ENCODE assay signal across 9 mouse cellular contexts in genomic region chrX:38711442-38712258, GRCm38 (mm10).
DNase-seq lines count a peak whose midpoint lies in the region; ATAC-seq and TF ChIP-seq lines count a peak whose summit lies in the region.
"Had no signal": no experiment of that assay in that cellular context is flagged by ENCODE, and none has a peak within 500 bp of the region (broad histone marks: within the 10 kb centered on the region; RNA-seq: fewer than 3 reads in every experiment).

No protein-coding gene starts in this region.

- WGBS in kidney, adult 2 months = 34% methylated on average over 5 of the region's 5 CpGs
- WGBS in intestine, embryonic 16.5 days = 46% methylated on average over 5 of the region's 5 CpGs
- 66% methylated on average over 5 of the region's 5 CpGs for WGBS in hindbrain, postnatal 0 days

- no peak for TF ChIP-seq CTCF in kidney, adult 2 months (conservative IDR thresholded peaks at IDR 0.05; ENCODE audit: insufficient read depth, insufficient read length, low read depth, low read length)
- TF ChIP-seq CTCF in hindbrain, postnatal 0 days (IDR thresholded peaks at IDR 0.05; ENCODE audit: low read depth) = no peak

- H3K4me2 ChIP-seq in intestine, embryonic 16.5 days (ENCODE audit: low read depth, low read length) = no peak overlapping the region
- H3K4me2 ChIP-seq in hindbrain, postnatal 0 days (ENCODE audit: low read depth, low read length) = no peak overlapping the region

- no peaks in the 10 kb centered on the region for H3K36me3 ChIP-seq in kidney, adult 2 months (ENCODE audit: control insufficient read depth, insufficient read depth, low read length)
- H3K36me3 ChIP-seq in intestine, embryonic 16.5 days (ENCODE audit: control insufficient read depth, insufficient read depth, low read length) = no peaks in the 10 kb centered on the region
- H3K36me3 ChIP-seq in hindbrain, postnatal 0 days (ENCODE audit: insufficient read depth, low read length) = no peaks in the 10 kb centered on the region

- TF ChIP-seq POLR2A in kidney, adult 2 months (IDR thresholded peaks at IDR 0.05; ENCODE audit: low read depth, low read length) = no peak

- no peak overlapping the region for H3K9ac ChIP-seq in intestine, embryonic 16.5 days (ENCODE audit: low read depth, low read length)
- H3K9ac ChIP-seq in hindbrain, postnatal 0 days (replicated peaks; ENCODE audit: low read length) = no peak overlapping the region

- no peaks in the 10 kb centered on the region for H3K9me3 ChIP-seq in intestine, embryonic 16.5 days (ENCODE audit: control insufficient read depth, low read length)
- no peaks in the 10 kb centered on the region for H3K9me3 ChIP-seq in hindbrain, postnatal 0 days (ENCODE audit: low read length)

- DNase-seq in kidney, adult 2 months = peak; percentile 10
- DNase-seq in kidney, adult 11 months = no peak
- DNase-seq in adrenal gland, postnatal 10 days = peak; percentile 20
- peak; percentile 2 to 5 for DNase-seq in gastrocnemius, adult 8-10 months (ENCODE audit: low spot score in 2 of 2)
- no peak for DNase-seq in layer of hippocampus, adult 8-10 months (ENCODE audit: low spot score in 2 of 2)
- DNase-seq in hindbrain, postnatal 0 days (ENCODE audit: low spot score) = no peak

- no peaks in the 10 kb centered on the region for H3K27me3 ChIP-seq in kidney, adult 2 months (replicated peaks; ENCODE audit: control insufficient read depth, insufficient read depth, low read length)
- no peaks in the 10 kb centered on the region for H3K27me3 ChIP-seq in intestine, embryonic 16.5 days (replicated peaks; ENCODE audit: control insufficient read depth, insufficient read depth, low read length)
- no peaks in the 10 kb centered on the region for H3K27me3 ChIP-seq in hindbrain, postnatal 0 days (ENCODE audit: insufficient read depth, low read length)
- H3K27me3 ChIP-seq: CH12.LX had no signal

- no peak overlapping the region for H3K27ac ChIP-seq in kidney, adult 2 months (ENCODE audit: insufficient read depth, low read depth, low read length)
- peak overlapping the region; percentile 10; the same call in 1 of the 2 replicates for H3K27ac ChIP-seq in intestine, embryonic 16.5 days (ENCODE audit: low read length)
- H3K27ac ChIP-seq in hindbrain, postnatal 0 days = no peak overlapping the region

- peak; percentile 48 for ATAC-seq in intestine, embryonic 16.5 days
- ATAC-seq in granulocyte monocyte progenitor cell, adult 5-6 weeks (replicated peaks; ENCODE audit: poor library complexity, severe bottlenecking) = no peak
- ATAC-seq in hindbrain, postnatal 0 days = no peak

- H3K4me3 ChIP-seq in kidney, adult 2 months (ENCODE audit: insufficient read depth, low read depth, low read length) = no peak overlapping the region
- H3K4me3 ChIP-seq in intestine, embryonic 16.5 days (ENCODE audit: low read length) = no peak overlapping the region
- no peak overlapping the region for H3K4me3 ChIP-seq in hindbrain, postnatal 0 days (ENCODE audit: low read length)

- H3K4me1 ChIP-seq in kidney, adult 2 months (ENCODE audit: control insufficient read depth, insufficient read depth, low read length) = no peaks in the 10 kb centered on the region
- H3K4me1 ChIP-seq in intestine, embryonic 16.5 days (ENCODE audit: control insufficient read depth, insufficient read depth, low read length) = no peaks in the 10 kb centered on the region
- no peaks in the 10 kb centered on the region for H3K4me1 ChIP-seq in hindbrain, postnatal 0 days (ENCODE audit: insufficient read depth, low read length)

Comparison
In these comparisons a context has a peak if more than half of its experiments do, and no peak if none do; other contexts are left out.
1. DNase-seq: peak in kidney, adult 2 months (single experiment), adrenal gland, postnatal 10 days (single experiment) and gastrocnemius, adult 8-10 months (2 of 2); none in kidney, adult 11 months (single experiment), layer of hippocampus, adult 8-10 months (0 of 2) and hindbrain, postnatal 0 days (single experiment).